Mouse (Mus musculus) liver, embryonic 18 days (tissue): Measurements from ENCODE around the gene Gm49387. TPM values are rescaled to one million over a fixed set of nuclear protein-coding genes. Genes with fewer than 3 reads are reported as not detected.

Source experiments
- polyA plus RNA-seq: library from polyadenylated mRNA; depleted of rRNA; stranded (reverse); fragments of >200 nt; gene quantifications from 2 replicates; pipeline ENCODE4 v1.2.3, GENCODE M21; 2012; rRNA removed

Gm49387 gene
- 0.05 and 0.06 TPM in 2 replicates for polyA plus RNA-seq

GRCm38 (mm10) chr14:31640346-31640889 is at the start of gene Gm49387:
Gene Gm49387 (minus strand): TSS chr14:31640878.

GRCm38 (mm10) chr14:31640890-31641505 is 320 bp upstream of the Gm49387 start, which contains the start of the genes Btd and Hacl1:
Gene Btd (plus strand): TSS chr14:31641028.
Gene Hacl1 (minus strand): TSS chr14:31641286.

GRCm38 (mm10) chr14:31591243-31591642 is 49.4 kb downstream of the Gm49387 start, which contains the start of gene Colq:
Gene Colq (minus strand): TSS chr14:31591343.

Other genes starting within 250 kb of the Gm49387 start
- gene Sh3bp5, start 204.8 kb downstream of the Gm49387 start, polyA plus RNA-seq = 35.3 and 39.9 TPM in 2 replicates
- 16.4 and 18.5 TPM in 2 replicates for gene Eaf1, start 146.5 kb downstream of the Gm49387 start, polyA plus RNA-seq
- gene Mettl6, start 145.8 kb downstream of the Gm49387 start, polyA plus RNA-seq = 9.9 and 10.5 TPM in 2 replicates
- 0.32 and 0.38 TPM in 2 replicates for gene Colq, start 49.5 kb downstream of the Gm49387 start, polyA plus RNA-seq
- gene Btd, start 150 bp upstream of the Gm49387 start, polyA plus RNA-seq = 45.8 and 48.2 TPM in 2 replicates
- 180 and 237 TPM in 2 replicates for gene Hacl1, start 408 bp upstream of the Gm49387 start, polyA plus RNA-seq
- 5.3 and 6.8 TPM in 2 replicates for gene Ankrd28, start 189.8 kb upstream of the Gm49387 start, polyA plus RNA-seq